Mouse (Mus musculus): ENCODE data around the gene 9130008F23Rik. TPM values are rescaled to one million over a fixed set of nuclear protein-coding genes. Genes with fewer than 3 reads are reported as not detected.

The 9130008F23Rik gene
- total RNA-seq (2021) = not detected
- long read RNA-seq = 0 reads

DNA sequence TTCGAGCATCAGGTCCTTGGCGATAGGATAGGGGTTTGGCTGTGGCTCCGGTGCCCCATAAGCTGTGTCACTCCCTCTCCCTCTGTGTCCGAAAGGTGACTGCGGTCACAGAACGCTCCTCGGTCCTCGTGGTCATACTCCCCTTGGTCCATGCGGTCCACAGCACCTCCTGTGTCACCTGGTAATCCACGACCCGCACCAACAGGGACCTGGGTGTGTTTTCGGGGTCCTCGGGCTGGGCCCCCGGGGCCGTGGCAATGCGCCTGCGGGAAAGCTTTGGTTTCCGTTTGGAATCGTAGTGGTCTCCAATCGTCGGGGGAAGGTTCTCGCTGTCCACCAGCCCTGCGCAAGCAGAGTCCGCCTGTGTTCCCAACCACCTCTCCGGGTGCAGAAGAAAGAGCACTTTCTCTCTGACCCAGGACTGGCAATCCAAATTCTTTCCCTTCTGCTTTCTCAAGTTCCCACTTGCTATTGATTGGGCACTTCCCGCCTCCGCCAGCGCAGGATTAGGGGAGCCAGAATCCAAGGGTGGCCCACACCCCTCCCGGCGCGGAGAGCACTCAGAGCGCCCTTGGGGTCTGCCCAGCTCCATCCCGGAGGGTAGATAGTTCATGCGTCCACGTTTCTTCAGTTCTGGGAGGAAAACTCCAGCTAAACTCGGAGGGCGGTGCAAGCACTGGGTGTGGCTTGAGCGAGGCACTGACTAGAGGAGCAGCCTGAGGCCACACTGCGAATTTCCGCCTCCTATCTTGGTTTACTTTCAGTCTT lies at the start of gene 9130008F23Rik:
9130008F23Rik (minus strand) TSS at position 636 of the 768 bp plus-strand sequence.
- peak in 1 of 2 experiments; percentile 3 for DNase-seq (ENCODE audit: low spot score in 2 of 2)

- no peak for DNase-seq (ENCODE audit: low spot score in 2 of 2)
These were observed 35.1 kb upstream of the 9130008F23Rik start for GRCm38 (mm10) chr17:40915499-40915898.

GRCm38 (mm10) chr17:40914250-40914649 lies 33.9 kb upstream of the 9130008F23Rik start, which contains the start of gene Glyatl3:
Glyatl3 (minus strand) TSS chr17:40914350.
- no peak for DNase-seq (ENCODE audit: low spot score in 2 of 2)

- no peak for DNase-seq (ENCODE audit: low spot score in 2 of 2)
These were observed 24.4 kb upstream of the 9130008F23Rik start for GRCm38 (mm10) chr17:40904721-40905154.

DNA sequence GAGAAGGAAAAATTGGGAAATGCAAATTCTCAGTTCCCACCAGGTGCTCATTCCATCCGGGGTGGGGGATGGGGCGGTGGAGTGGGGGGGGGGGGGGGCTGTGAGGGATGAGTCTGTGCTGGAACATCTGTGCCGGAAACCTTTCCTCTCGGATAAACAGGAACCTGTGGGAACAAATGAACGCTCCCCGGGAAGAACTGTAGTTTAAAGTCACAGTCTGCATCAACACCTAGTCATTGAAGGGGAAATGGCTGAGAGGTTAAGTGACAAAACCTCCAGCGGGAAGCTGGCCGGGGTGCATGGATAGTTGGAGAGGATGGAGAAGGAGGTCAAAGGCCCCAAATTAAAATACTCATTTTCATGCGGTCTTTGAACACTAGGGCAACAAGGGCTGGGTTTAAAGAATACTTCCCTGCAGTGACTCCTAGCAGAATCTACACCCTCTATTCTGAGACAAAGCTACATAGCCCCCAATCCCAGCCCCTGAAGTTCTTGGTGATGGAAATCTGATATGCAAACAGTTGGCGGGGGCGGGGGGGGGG lies 23.8 kb upstream of the 9130008F23Rik start:
- DNase-seq (ENCODE audit: low spot score in 2 of 2) = no peak

GRCm38 (mm10) chr17:40903345-40903744 lies 23.0 kb upstream of the 9130008F23Rik start:
- no peak for DNase-seq (ENCODE audit: low spot score in 2 of 2)

DNA sequence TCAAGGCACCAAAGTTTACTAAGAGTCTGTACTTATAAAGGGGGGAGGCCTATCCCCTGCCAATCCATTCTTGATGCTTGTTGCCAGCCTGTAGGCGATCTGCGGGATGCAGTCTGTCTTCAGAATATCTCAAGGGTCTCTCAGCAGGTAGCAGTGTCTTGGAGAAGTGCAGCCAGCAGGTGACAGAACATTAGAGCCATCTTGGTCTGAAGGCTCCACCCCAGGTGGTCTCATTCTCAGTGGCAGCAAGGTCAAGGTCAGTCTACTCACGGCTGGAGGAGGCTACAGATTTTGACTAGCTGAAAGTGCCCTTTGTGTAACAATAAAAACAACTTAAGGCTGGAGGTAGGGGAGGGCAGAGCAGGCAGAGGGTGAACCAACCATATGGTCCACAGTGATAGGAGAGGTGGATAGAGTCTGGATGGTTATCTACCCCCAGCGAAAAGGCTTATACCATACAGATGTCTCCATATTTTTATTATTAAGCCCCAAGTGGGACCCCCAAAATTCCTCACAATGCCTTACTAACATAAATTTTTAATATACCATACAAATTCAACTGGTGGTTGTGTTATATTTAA lies 19.5 kb upstream of the 9130008F23Rik start:
- DNase-seq (ENCODE audit: low spot score in 2 of 2) = no peak

- peak in 1 of 2 experiments; percentile 18 for DNase-seq (ENCODE audit: low spot score in 2 of 2)
These were observed 16.5 kb upstream of the 9130008F23Rik start for GRCm38 (mm10) chr17:40896863-40897262.

DNA sequence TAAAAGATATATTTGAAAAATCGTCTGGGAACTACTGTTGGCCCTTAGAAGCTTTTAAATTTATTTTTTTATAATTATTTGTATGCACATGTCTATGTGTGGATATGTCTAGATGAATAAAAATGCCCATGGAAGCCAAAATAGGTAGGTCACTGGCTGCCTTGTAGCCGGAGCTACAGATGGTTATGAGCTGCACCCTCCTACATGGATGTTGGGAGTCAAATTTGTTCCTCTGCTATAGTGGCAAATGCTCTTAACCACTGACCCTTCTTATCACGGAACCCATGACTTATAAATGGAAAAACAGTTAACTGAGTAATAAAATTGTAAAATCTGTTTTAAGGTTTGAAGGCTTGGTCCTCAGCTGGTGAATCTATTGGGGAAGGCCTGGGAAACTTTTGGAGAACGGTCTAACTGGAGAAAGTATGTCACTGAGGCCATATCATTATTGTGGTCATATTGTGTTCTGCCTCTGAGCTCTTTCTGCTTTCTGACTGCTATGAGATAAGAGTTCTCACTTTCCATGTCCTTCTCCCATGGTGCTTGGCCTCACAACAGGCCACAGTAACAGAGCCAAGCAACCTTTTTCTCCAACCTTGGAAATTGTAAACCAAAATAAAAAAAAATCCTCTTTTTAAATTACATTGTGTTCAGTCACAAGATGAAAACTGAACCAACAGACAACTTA lies 7.6 kb upstream of the 9130008F23Rik start:
- DNase-seq (ENCODE audit: low spot score in 2 of 2) = no peak

DNA sequence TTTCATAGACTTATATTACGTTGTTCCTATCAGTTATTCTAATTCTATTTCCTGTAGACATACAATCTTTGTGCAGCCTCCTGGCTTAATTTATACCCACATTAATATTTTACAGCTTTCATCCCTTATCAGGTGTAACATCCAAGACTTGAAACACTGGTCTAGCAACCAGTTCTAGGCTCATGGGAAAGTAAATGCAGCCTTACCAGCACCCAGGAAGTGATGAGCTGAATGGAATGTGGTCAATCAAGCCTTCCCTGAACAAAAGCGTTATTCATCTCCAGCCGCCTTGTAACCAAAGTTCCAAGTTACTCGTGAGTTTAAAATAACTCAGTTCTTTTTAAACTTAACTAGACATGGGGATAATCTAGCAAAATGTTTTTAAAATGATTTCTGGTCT lies 4.8 kb upstream of the 9130008F23Rik start:
- DNase-seq (ENCODE audit: low spot score in 2 of 2) = no peak

DNA sequence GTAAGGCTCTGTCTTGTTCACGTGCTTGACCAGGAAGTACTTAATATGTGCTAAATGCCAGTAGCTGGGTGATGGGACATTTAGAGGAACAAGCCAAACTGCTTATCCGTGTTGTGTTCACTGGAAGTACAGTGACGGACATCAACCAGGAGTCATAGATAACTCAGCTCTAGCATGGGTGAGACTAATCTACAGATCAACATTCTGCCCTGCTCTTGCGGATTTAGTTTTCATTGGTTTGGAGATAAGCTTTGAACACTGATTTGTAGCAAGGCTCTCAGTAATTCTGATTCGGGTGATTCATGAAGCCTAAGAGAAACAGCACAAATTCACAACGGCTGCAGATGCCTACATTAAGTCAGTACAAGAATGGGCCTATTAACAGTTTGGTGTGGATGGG lies 1.8 kb upstream of the 9130008F23Rik start:
- no peak for DNase-seq (ENCODE audit: low spot score in 2 of 2)

- DNase-seq (ENCODE audit: low spot score in 2 of 2) = no peak
These were observed 833 bp downstream of the 9130008F23Rik start for GRCm38 (mm10) chr17:40879528-40879923.

DNA sequence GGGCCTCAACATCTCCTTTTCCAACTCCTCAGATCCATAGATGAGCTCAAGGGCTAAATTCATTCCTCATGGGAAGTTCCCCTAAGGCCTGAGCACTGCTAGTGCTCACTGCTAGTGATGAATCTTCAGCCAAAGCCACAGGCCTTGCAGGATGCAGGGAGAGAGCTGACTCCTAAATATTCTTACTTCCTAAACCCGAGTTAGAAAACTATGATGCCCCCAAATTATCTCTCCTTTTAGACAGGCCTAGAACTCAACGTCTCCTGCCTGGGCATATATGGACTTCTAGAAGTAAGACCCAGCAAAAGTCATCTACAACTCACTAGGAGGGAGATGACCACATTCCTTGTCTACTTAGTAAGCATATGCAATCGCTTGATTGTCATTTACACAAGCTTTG lies 2.6 kb downstream of the 9130008F23Rik start:
- DNase-seq (ENCODE audit: low spot score in 2 of 2) = no peak

DNA sequence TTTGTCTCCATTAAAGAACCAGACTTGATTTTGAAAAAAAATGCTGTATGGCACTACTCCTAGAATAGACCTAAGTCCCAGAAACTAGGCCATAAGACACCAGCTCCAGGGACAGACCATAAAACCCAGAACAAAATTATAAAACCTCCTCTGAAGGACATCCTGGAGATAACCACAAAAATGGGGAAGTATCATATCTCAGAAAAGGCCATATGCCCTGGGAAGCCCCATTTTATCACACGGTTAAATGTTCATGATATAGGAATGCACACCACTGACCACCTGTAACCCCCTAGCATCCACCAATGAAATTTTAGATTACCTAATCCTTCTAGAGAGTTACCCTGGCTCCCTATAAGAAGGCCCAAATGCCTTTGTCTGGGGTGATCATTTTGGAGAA lies 4.8 kb downstream of the 9130008F23Rik start:
- no peak for DNase-seq (ENCODE audit: low spot score in 2 of 2)

GRCm38 (mm10) chr17:40874701-40875100 lies 5.7 kb downstream of the 9130008F23Rik start:
- no peak for DNase-seq (ENCODE audit: low spot score in 2 of 2)

- DNase-seq (ENCODE audit: low spot score in 2 of 2) = no peak
These were observed 6.8 kb downstream of the 9130008F23Rik start for GRCm38 (mm10) chr17:40873582-40874011.

GRCm38 (mm10) chr17:40872626-40873025 lies 7.7 kb downstream of the 9130008F23Rik start:
- DNase-seq (ENCODE audit: low spot score in 2 of 2) = no peak

GRCm38 (mm10) chr17:40868952-40869747 lies 11.2 kb downstream of the 9130008F23Rik start:
- no peak for DNase-seq (ENCODE audit: low spot score in 2 of 2)

- no peak for DNase-seq (ENCODE audit: low spot score in 2 of 2)
These were observed 25.3 kb downstream of the 9130008F23Rik start for GRCm38 (mm10) chr17:40855065-40855464.

DNA sequence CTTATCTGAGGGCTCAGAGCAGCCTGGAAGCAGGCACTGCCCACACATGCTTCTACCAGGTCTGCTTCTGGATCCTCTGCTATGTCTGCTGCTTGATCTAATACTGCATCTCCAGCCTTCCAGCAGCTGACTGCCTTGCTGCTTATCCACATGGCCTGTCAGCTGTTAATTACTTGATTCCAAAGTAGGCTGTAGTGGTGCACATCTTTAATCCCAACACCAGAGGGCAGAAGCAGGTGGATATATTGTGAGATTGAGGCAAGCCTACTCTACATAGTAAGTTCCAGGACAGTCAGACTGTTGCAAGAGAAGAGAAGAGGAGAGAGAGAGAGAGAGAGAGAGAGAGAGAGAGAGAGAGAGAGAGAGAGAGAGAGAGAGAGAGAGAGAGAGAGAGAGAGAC lies 43.1 kb downstream of the 9130008F23Rik start:
- DNase-seq (ENCODE audit: low spot score in 2 of 2) = no peak

DNA sequence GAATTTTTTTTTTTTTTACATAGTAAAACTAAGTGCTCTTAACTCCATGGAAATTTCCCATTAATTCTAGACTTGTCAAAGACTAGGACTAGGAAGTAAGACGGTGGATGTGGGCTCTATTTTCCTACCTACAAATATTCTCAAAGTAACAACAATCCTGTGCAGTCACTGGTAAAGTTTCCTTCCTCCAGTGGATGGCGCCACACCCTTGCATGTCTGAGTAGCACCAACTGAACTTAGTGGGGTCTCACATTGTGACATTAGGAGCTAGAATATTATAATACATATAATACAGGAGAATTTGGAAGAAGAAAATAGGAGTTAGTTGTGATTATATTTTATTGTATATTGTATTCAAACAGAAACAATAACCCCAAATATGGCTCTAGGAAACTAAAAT lies 48.5 kb downstream of the 9130008F23Rik start:
- no peak for DNase-seq (ENCODE audit: low spot score in 2 of 2)
